Mouse (Mus musculus) telencephalon, adult 2 months (tissue): ENCODE data around the gene Tube1.
"Not testable (repeated sequence)": the region's sequence is repeated elsewhere in the genome, so short reads cannot be mapped to it uniquely, and the experiment has no call there.

ENCODE experiments used
- DNase-seq: peaks from one replicate; pipeline ENCODE4 v3.0.0-alpha.2; 2011; ENCODE audit warnings: low read depth, low spot score

Gene Tube1

GRCm38 (mm10) chr10:39167611-39168010 is 33.8 kb downstream of the Tube1 start:
- no peak for DNase-seq

GRCm38 (mm10) chr10:39169642-39170041 is 35.9 kb downstream of the Tube1 start:
- no peak for DNase-seq

- DNase-seq: peak; percentile 42
Measured at GRCm38 (mm10) chr10:39170181-39170580, 36.4 kb downstream of the Tube1 start.

- no peak for DNase-seq
Measured at GRCm38 (mm10) chr10:39170706-39171105, 36.9 kb downstream of the Tube1 start.

- DNase-seq: peak; percentile 90
Measured at GRCm38 (mm10) chr10:39171134-39171533, 37.4 kb downstream of the Tube1 start.

GRCm38 (mm10) chr10:39171603-39172539 is 38.1 kb downstream of the Tube1 start:
- DNase-seq: peak; percentile 95

GRCm38 (mm10) chr10:39172540-39172931 is 38.8 kb downstream of the Tube1 start:
- no peak for DNase-seq

GRCm38 (mm10) chr10:39173077-39173476 is 39.3 kb downstream of the Tube1 start:
- no peak for DNase-seq

GRCm38 (mm10) chr10:39176981-39177380 is 43.2 kb downstream of the Tube1 start:
- DNase-seq: no peak

- peak; percentile 76 for DNase-seq
Measured at GRCm38 (mm10) chr10:39184864-39185544, 51.2 kb downstream of the Tube1 start.

GRCm38 (mm10) chr10:39185545-39185906 is 51.8 kb downstream of the Tube1 start:
- DNase-seq: no peak

GRCm38 (mm10) chr10:39192673-39193072 is 58.9 kb downstream of the Tube1 start:
- DNase-seq: no peak

- not testable (repeated sequence) for DNase-seq
Measured at GRCm38 (mm10) chr10:39198216-39198615, 64.4 kb downstream of the Tube1 start.
